Mouse (Mus musculus) liver, postnatal 0 days (tissue): ENCODE data around the gene Zfp423.

Source experiments
- CTCF ChIP-seq: sonication (generic); IDR thresholded peaks from 2 replicates; pipeline ENCODE4 v1.5.1; 2016; ENCODE audit warnings: antibody characterized with exemption, low read depth
- EP300 ChIP-seq: IDR thresholded peaks from 2 replicates; pipeline ENCODE4 v1.6.1; 2016; ENCODE audit warnings: antibody characterized with exemption, low read depth, mild to moderate bottlenecking

DNA sequence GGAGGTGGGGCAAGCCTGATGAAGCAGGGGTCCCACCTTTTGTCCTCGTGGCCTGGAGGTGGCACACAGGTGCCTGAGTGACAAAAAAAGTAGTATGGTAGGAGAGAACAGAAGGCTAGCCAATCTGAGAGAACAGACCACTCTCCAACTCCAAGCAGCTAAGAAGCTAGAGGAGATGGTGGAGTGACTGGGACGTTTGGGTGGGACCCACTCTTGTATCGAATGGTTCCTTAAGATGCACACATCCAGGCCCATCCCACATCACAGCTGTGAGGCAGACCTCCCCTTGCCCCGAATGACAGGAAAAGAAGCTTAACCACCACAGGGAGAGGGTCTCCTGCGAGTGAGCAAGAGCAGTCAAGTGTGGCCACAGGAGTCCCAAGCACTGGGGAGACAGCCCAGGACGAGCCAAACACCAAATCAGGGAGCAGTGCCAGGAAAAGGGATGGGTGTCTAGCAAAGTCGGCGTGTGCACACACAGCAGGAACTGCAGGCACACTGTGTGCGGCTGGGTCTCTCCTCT, 242.6 kb downstream of the Zfp423 start:
- TF ChIP-seq CTCF, result no peak
- TF ChIP-seq EP300, result no peak
